Mouse (Mus musculus) megakaryocyte, embryonic 14.5 days (primary cell): Measurements from ENCODE around the gene Camkk1. TPM values are rescaled to one million over a fixed set of nuclear protein-coding genes. Genes with fewer than 3 reads are reported as not detected.

Experiments
- H3K27me3 ChIP-seq: replicated peaks from 2 replicates; pipeline ENCODE3; 2012; ENCODE audit warnings: inconsistent platforms
- H3K36me3 ChIP-seq: replicated peaks from 2 replicates; pipeline ENCODE3; 2012; ENCODE audit warnings: low read length, inconsistent platforms, mixed read lengths
- H3K4me1 ChIP-seq: 2 replicates; pipeline ENCODE4 v1.6.1; 2012; ENCODE audit warnings: inconsistent platforms
- H3K4me3 ChIP-seq: replicated peaks from 2 replicates; pipeline ENCODE3; 2012; ENCODE audit warnings: moderate library complexity, mild to moderate bottlenecking, inconsistent platforms
- H3K9me3 ChIP-seq: 2 replicates; pipeline ENCODE4 v1.6.1; 2012; ENCODE audit warnings: inconsistent platforms
- FLI1 ChIP-seq: IDR thresholded peaks from 2 replicates; pipeline ENCODE4 v1.6.1; 2012; ENCODE audit warnings: low read length, inconsistent platforms, mixed read lengths
- GATA1 ChIP-seq: IDR thresholded peaks from 3 replicates; pipeline ENCODE4 v1.6.1; 2012; ENCODE audit warnings: mixed read lengths, low read length, inconsistent platforms, borderline replicate concordance
- polyA plus RNA-seq: library from polyadenylated mRNA; stranded (reverse); fragments of >175 nt; gene quantifications from 2 replicates; pipeline ENCODE4 v1.2.3, GENCODE M21; 2012; ENCODE audit warnings: low replicate concordance; ENCODE audit not compliant: insufficient read depth

Gene Camkk1
- polyA plus RNA-seq, 1 experiment = 6.5 TPM

DNA sequence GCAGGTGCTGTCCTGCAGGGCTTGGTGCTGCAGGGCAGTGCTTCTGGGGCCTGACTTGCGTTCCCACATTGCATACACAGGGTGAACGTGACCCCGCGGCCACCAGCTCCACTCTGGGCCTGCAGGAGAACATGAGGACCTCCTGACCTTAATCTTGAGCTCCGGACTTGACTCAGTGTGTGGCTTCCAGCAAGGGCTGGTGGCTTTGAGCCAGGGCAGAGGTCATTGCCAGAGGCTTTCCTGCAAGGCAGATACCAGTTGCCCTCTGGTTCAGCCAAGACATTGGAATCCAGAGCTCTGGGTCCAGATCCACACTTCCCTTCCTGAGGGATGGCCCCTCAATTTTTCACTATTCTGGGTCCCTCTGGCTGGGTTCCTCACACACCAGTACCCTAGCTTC, 4.8 kb upstream of the Camkk1 start:
- Histone ChIP-seq H3K27me3 (peaks cover 1% of the 10 kb centered on the region), H3K36me3 (peaks cover 89% of the 10 kb centered on the region), H3K4me1 (peaks cover 84% of the 10 kb centered on the region), H3K4me3 (no peak overlapping the region), H3K9me3 (no peaks in the 10 kb centered on the region)
- TF ChIP-seq FLI1 (no peak), GATA1 (no peak)

GRCm38 (mm10) chr11:73014831-73015344, 3.9 kb upstream of the Camkk1 start:
- Histone ChIP-seq H3K9me3 (no peaks in the 10 kb centered on the region), H3K4me1 (peaks cover 84% of the 10 kb centered on the region), H3K4me3 (no peak overlapping the region), H3K36me3 (peaks cover 88% of the 10 kb centered on the region), H3K27me3 (peaks cover 10% of the 10 kb centered on the region)
- TF ChIP-seq GATA1 (no peak), FLI1 (no peak)

DNA sequence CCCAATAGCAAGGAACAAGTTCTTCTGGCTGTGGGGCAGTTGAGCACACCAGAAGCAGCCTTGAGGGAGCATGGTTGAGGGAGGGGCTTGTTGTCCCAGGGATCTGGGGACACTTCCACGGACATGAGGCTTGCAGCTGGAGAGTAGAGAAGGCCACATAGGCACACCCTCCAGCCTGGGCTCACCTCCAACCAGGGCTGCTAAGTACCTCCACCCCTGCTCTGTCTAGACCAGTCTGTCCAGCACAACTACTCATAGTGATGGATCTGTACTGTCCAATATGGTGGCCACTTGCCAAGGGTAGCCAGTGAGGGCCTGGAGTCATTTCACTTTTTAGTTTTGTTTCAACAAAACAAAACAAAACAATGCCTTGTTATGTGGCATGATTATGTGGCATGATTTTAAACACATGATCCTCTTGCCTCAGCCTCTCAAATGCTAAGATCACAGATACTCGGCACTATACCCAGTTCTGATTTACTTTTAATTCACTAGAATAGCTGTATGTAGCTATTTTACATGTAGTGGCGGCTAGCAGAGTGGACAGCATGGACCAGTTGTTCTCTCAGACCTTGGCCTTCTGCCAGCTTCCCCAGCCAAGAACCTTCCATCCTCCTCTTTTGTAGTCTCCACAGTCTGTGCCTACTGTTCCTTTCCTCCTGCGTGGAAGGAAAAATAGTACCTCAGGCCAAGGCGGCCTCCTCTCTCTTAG, 3.3 kb upstream of the Camkk1 start:
- Histone ChIP-seq H3K36me3 (peaks cover 88% of the 10 kb centered on the region), H3K27me3 (peaks cover 17% of the 10 kb centered on the region), H3K9me3 (no peaks in the 10 kb centered on the region), H3K4me1 (peaks cover 84% of the 10 kb centered on the region), H3K4me3 (no peak overlapping the region)
- no peak for TF ChIP-seq FLI1
- no peak for TF ChIP-seq GATA1

DNA sequence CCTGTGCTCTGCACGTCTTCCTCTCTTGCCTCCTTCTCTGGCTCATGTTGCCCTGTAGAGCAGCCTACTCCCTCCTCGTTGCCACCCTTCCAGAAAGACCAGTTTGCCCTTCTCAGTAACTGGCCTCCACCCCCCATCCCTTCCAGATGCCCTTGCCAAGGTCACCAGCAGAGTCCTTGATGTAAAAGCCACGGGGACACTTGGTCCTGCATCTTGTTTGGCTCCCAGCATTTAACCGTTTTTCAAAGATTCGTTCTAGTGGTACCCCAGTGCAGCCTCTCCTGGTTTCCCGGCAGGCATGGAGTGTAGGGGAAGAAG, 2.7 kb upstream of the Camkk1 start:
- Histone ChIP-seq H3K36me3 (peaks cover 86% of the 10 kb centered on the region), H3K4me3 (no peak overlapping the region), H3K9me3 (no peaks in the 10 kb centered on the region), H3K27me3 (peaks cover 17% of the 10 kb centered on the region), H3K4me1 (peaks cover 84% of the 10 kb centered on the region)
- TF ChIP-seq FLI1 (no peak), GATA1 (no peak)

DNA sequence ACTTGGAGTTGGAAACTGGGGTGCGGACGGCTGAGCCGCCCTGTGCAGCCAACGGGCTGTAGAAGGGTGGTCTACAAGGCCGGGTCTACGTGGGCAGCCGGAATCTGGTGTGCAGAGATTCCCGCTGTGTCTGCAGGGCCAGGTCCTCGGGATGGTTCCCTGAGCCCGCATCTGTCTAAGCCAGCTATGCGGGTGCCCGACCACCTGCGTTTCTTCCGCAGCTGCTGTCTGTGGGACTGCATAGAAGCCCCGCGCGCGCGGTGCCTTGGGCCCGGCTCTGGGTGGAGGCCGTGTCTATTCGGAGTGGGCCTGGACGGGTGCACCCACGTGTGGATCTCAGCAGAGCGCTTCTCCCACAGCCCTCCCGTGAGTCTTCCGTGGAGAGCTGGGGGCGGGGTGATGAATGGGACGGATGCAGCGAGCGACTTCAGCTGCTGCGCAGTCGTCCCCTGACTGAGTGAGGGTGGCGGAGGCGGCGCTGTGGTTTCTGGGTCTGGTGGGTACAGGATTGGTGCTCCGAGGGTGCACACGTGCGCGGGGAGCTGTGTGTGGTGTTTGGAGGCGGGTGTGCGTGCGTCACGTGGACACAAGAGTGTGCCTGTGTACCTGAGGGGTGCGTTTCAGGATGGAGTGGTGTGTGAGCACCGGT, 463 bp downstream of the Camkk1 start:
- H3K36me3 ChIP-seq = peaks cover 85% of the 10 kb centered on the region
- H3K4me3 ChIP-seq = peak overlapping the region; percentile 92
- TF ChIP-seq GATA1 = no peak
- TF ChIP-seq FLI1 = no peak
- no peaks in the 10 kb centered on the region for H3K9me3 ChIP-seq
- peaks cover 88% of the 10 kb centered on the region for H3K4me1 ChIP-seq
- peaks cover 17% of the 10 kb centered on the region for H3K27me3 ChIP-seq

GRCm38 (mm10) chr11:73020953-73021800, 2.4 kb downstream of the Camkk1 start:
- H3K4me1 ChIP-seq = peaks cover 90% of the 10 kb centered on the region
- TF ChIP-seq FLI1 (no peak), GATA1 (no peak)

DNA sequence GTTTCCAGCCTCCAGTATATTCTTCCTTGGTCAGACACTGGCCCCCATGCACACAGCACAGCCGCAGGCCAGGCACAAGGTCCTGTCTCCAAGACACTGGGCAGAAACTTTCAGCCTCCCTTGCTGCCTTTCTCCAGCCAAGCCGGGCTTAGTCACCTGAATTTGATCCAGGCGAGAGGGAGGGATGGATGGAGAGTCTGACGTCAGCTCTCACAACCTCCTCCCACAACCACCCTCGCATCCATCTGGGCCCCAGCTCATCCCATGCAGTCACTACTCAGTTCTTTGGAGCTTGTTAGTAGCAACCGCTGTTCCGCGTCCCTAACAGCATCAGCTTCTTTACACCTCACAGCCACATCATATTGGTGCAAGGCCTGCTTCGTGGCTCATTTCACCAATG, 4.3 kb downstream of the Camkk1 start:
- Histone ChIP-seq H3K27me3 (peaks cover 17% of the 10 kb centered on the region), H3K36me3 (peaks cover 86% of the 10 kb centered on the region), H3K9me3 (no peaks in the 10 kb centered on the region), H3K4me1 (peaks cover 86% of the 10 kb centered on the region), H3K4me3 (no peak overlapping the region)
- no peak for TF ChIP-seq FLI1
- no peak for TF ChIP-seq GATA1

More at GRCm38 (mm10) chr11:73020953-73021800, 2.4 kb downstream of the Camkk1 start:
- Histone ChIP-seq H3K4me3 (peak overlapping the region; percentile 40), H3K9me3 (no peaks in the 10 kb centered on the region), H3K36me3 (peaks cover 84% of the 10 kb centered on the region), H3K27me3 (peaks cover 17% of the 10 kb centered on the region)

DNA sequence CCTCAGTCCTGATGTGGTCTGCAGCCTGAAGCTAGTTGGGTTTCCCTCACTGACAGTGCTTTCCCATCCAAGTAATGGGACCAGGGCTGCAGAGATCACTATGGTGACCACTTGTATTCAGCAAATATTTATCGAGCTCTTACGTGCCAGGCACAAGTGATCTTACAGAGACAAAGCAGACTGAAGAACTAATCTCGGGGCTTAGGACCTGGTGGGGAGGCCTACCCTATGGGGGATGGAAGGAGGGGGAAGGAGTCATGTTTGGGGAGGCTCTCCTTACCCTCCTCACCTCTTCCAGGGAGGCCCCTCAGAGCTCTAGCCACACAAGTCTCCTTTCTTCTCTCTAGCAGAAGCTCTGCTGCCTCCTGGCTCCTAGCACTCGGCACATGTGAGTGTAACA, 5.0 kb downstream of the Camkk1 start:
- peaks cover 93% of the 10 kb centered on the region for H3K36me3 ChIP-seq
- peaks cover 79% of the 10 kb centered on the region for H3K4me1 ChIP-seq
- no peak overlapping the region for H3K4me3 ChIP-seq
- H3K27me3 ChIP-seq = peaks cover 17% of the 10 kb centered on the region
- no peak for TF ChIP-seq FLI1
- no peaks in the 10 kb centered on the region for H3K9me3 ChIP-seq

DNA sequence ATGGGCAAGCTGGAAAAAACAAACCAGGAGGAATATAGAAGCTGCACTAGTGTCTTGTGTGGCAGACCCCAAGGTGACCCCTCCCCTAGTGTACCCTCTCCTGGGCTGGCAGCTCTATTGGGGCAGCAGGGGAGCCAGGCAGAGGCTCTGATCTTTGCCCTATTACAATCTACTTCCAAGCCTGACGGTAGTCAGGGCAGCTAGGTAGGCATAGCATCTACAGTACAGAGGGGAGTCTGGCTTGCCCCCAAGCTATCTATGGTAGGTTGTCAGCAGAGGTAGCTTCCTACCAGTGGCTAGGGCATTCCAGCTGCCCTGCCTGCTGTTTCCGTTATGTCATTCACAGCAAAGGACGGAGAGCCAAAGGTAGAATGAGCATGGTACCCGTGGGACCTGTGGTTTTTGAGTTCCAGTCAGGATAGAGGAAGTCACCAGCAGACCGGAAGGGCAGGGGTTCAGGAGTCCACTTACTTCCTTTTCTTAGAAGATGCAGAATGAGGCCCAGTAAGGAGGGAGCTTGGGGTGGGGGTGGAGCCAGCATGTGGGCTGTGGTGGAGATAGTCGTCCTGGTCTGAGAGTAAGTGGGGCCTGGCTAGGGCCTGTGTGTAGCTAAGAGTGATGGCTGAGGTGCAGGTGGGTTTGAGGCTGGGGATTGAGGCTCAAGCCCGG, 5.6 kb downstream of the Camkk1 start:
- Histone ChIP-seq H3K4me3 (peak overlapping the region; percentile 38), H3K36me3 (peaks cover 96% of the 10 kb centered on the region), H3K4me1 (peaks cover 74% of the 10 kb centered on the region), H3K27me3 (peaks cover 12% of the 10 kb centered on the region), H3K9me3 (no peaks in the 10 kb centered on the region)
- TF ChIP-seq FLI1 = no peak

DNA sequence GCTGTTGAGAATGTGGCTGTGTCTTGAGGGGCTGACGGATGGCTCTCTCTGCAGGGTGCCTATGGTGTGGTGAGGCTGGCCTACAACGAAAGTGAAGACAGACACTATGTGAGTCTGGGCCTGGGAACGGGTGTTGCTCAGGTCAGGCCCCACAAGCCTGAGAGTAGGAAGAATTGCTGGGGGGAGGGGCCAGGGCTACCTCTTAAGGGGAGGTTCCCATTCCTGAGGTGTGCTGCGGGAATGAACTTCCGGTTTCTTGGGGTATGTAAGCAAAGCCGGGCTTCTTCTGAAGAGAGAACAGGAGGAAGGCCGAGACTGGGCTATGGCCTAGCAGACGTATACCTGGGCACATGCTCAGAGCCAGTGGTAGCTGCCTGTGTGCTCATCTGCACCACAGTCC, 8.2 kb downstream of the Camkk1 start:
- no peaks in the 10 kb centered on the region for H3K27me3 ChIP-seq
- peaks cover 63% of the 10 kb centered on the region for H3K4me1 ChIP-seq
- peaks cover 99% of the 10 kb centered on the region for H3K36me3 ChIP-seq
- H3K4me3 ChIP-seq = no peak overlapping the region
- no peak for TF ChIP-seq GATA1
- TF ChIP-seq FLI1 = no peak
- H3K9me3 ChIP-seq = no peaks in the 10 kb centered on the region
